Mouse (Mus musculus): ENCODE measurements around the gene Dab1.

DNA sequence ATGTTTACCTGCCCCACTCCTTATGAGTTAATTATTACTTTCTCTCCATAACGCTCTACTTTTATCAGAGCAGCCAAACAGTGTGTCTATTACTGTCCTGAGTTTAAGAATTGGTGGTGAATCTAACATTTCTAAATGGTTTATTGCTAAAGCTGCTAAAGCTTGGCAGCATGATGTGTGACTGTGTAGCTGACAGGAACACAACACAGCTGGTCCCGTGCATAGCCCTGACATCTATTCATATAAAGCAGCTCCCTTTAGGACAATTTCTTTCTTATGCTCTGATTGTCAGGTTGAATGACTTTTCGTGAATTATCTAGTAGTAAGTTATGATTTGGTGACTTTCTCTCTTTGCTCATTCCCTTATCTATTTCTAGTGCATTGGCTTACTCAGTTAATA lies 329.1 kb downstream of the Dab1 start:
- TF ChIP-seq CTCF (IDR thresholded peaks at IDR 0.05; ENCODE audit: borderline replicate concordance, insufficient read depth, low read depth, low read length) (no peak), POLR2A (IDR thresholded peaks at IDR 0.05; ENCODE audit: borderline replicate concordance, insufficient read depth, low read length) (no peak)
